Mouse (Mus musculus): ENCODE measurements around the gene Cox8b.

DNA sequence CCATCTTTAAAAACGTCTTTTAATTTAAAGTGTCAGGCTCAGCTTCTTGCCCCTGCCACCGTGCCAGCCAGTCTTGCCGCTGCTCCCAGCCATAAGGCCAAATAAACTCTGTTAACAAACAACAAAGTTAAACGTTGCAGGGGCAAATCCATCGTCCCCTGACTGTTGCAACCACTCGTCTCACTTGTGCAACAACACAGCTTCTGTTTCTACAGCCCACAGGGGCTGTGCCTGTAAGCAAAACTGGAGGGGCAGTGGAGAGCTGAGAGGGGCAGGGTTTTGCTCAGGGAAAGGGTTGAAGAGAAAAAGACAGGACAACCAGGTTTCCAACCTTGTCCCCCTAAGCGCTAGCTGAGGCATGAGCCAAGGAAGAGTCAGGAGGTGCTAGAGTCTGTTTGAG, 7.9 kb upstream of the Cox8b start:
- TF ChIP-seq GATA1 (IDR thresholded peaks at IDR 0.05; ENCODE audit: borderline replicate concordance, low read length) (no peak), FLI1 (IDR thresholded peaks at IDR 0.05; ENCODE audit: low read length) (no peak)

Measured in megakaryocyte, embryonic 14.5 days (primary cell).